Mouse (Mus musculus) right cerebral cortex, postnatal 25 days (tissue): ENCODE results near the gene Pik3cb.

Source experiments
- DNase-seq: peaks from one replicate; pipeline ENCODE4 v3.0.0; 2022

Pik3cb gene

DNA sequence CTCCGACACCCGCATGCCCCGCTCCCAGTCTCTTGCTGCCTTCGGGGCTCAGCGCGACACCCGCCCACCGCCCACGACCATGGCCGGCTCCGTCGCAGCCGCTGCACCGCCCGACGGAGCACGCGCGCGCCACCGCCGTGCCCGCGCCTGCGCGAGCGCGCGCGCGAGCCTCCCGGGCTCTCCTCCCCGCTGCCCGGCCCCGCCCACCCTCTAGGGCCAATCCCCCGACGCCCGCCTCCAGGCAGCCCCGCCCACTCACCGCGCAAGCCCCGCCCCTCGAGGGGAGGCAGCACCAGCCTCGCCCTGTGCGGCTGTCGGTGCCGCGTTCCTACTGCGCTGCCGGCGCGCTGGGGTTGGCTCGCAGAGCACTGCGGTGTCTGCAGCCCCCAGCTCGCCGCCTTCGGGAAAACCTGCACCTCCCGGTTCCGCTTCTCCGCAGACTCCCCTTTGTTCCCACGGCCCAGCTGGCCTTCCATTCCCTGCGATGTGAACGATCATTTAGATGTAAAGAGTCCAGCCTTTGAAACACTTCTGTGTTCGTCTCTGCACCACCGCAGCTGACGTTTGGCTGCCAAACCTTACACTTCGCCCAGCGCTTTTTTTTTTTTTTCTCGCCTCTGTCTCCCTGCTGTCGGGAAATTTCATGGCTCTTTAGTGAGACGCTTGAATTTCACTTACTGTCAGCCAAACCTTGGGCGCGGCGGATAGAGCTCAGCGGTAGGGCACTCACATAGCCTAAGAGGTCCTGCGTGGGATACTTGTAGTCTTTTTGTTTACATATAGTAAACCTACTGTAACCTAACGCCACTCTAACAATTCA lies at the start of gene Pik3cb:
Gene Pik3cb (minus strand): TSS at position 559 of the 820 bp plus-strand sequence.
- peak; percentile 98 for DNase-seq

DNA sequence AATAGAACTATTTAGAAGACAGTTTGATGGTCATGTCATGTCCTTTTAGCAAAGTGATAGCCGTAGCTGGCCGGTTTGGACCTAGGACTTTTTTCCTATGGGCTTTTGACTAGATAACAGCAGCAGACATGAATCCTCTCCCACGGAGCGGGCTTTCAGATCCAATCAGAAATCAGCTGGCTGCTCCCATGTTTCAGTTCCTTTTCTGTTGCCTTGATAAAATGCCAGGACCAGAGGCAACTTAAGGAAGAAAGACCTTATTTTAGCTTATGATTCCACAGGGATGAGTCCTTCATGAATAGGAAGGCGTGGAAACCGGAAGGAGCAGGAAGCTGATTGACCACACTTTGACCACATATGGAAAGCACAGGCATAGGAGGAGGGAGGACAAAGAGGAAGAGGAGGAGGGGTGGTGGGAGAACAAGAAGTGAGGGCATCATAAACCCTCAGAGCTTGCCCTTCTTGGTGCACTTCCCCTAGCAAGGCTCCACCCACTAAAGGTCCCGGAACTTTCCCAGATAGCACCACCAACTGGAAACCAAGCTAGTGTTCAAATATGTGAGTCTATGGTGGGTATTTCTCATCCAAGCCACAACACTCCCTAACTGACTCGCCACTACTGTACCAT lies 42.7 kb upstream of the Pik3cb start:
- no peak for DNase-seq

GRCm38 (mm10) chr9:99182121-99182520 lies 41.7 kb upstream of the Pik3cb start:
- no peak for DNase-seq

DNA sequence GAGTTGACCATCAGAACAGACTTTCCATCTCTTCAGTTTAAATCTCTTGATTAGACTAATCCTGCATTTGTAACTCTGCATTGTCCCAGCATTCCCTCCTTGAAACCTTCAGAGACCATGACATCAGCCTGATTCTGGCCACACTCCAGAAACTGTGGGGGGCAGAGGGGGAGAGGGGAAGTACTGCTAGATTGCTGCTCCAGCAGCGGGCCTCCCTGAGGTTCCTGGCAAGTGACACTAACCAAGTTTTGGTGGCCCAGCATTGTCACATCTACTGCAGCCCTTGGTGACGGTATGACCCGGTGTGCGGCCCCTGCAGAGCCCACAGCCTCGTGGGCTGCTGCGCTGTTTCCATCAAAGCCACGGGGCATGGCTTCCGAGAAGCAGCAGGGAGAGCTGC lies 39.9 kb upstream of the Pik3cb start:
- no peak for DNase-seq

DNA sequence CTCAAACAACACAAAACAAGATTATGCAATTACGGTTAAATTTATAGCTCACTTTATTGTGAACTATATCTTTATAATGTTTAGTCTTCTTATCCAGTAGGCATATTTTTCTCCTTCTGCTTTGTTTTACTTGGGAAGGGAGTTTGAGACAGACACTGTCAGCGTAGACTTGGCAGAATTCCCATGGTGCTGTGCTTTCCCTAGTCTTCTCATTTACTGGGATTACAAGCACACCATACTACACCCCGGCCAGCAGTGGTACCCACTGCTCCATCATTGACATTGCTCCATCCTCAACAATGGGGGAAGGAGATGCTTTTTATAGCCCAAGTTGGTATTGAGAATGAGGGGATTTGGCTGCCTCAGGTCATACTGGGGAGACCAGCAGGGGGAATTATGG lies 38.3 kb upstream of the Pik3cb start:
- DNase-seq, result no peak

- DNase-seq, result no peak
Observed at GRCm38 (mm10) chr9:99175774-99176173, 35.4 kb upstream of the Pik3cb start.

GRCm38 (mm10) chr9:99172811-99173210 lies 32.4 kb upstream of the Pik3cb start:
- DNase-seq, result no peak

- no peak for DNase-seq
Observed at GRCm38 (mm10) chr9:99171186-99171585, 30.8 kb upstream of the Pik3cb start.

DNA sequence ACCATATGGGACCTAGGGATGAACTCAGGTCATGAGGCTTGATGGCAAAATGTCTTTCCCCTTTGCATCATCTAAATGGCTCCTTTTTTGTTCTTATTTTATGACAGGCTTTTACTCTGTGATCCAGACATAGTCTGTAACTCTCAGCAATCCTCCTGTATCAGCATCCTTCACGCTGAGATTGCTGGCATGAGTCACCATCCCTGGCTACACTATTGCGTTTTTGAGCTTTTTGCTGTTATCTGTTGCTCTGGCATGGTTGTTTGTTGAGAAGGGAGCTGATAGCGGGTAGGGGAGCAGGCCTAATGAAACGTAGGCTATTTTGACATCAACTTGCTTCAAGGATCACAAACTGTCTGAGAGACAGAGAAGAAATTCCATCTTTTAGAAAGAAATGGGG lies 28.6 kb upstream of the Pik3cb start:
- DNase-seq, result no peak

DNA sequence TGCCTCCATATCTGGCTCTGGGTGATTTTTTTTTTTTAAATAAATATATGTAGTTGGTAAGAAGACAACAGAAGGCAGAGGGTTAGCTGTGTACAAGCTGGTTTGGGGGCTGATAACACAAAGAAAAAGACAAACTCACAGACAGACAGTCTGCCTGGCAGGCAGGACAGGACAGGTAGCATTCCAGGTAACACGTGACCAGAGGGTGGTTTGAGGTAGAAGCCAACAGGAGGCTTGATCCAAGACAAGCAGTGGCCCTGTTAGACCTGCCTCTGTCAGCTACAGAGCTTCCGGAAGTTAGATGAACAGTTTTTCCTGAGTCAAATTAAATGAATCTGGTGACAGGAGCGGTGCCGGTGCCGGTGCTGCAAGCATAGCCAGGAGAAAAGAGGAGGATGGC lies 26.5 kb upstream of the Pik3cb start:
- no peak for DNase-seq

DNA sequence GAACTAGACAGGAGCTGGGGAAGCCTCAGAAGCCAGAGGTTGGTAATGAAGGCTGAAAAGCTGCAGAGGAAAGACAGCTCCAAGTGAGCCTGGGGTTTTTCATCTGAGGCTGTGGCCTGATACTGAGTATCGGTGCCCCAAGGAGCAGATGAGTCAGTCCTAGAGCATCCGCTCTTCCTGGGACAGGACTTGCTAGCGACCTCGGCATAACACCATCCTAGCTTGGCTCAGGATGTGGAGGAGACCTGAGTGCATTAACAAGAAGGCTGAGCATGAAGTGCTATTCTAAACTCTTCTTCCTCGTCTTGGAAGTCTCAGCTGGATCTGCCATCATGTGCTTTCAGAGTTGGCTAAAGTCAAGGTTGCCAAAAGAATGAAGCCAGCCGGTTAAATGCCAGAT lies 25.5 kb upstream of the Pik3cb start:
- no peak for DNase-seq

DNA sequence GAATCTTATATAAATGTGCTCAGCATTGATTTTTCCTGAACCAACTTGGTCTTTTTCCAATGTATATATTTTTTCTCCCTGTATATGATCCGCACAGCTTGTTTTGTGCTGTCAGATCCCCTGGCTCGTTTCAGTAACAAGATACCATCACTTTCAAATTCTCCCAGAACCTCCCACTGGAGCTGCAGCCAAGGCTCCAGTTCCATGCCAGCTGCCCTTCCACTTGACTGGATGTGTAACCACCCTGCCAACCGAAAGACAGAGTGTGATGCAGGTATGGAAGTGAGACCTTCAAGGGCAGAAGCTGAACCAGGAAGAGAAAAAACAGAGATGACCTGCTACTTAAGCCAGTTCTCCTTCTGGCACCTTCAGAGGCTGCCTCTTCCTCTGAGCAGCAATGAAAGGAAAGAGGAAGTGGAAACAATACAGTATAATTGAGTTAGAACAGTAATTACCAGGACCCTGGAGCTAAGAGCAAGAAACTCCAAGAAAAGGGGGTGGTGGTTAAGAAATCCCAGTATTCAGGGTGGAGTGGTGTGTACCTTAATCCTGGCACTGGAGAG lies 24.3 kb upstream of the Pik3cb start:
- DNase-seq, result no peak

- no peak for DNase-seq
Observed at GRCm38 (mm10) chr9:99164148-99164503, 23.7 kb upstream of the Pik3cb start.

DNA sequence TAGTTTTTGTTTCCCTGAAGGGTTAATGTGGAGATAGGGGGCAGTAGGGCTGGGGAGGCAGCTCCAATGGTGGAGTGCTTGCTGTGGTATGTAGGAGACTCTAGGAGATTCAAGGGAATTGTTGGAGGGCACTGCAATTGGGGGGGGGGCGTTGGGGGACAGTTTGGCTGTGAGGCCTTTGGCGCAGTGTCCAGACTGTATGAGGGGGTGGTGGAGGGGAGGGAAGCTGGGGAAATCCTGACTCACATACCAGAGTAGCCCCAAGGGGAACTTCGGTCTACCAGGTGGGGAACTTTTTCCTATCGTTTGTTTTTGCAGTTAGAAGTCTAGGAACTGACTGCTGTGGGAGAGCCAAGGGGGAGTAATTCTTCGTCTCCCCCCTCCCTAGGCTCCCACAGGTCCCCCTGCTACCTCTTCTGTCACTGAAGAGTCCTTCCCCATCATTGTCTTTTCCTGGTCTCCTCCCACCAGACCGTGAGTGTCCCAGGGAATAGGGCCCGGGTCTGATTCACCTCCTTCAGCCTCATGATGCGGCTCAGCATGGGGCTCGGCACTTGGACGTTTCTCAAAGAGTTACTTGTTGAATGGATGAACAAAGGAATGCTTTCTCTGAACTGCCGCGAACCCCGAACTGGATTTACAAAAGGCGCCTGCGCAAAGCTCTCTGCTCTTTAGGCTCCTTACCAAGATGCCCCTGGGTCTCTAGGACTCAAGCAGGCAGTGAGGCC lies 23.2 kb upstream of the Pik3cb start:
- DNase-seq, result no peak

GRCm38 (mm10) chr9:99162839-99163238 lies 22.4 kb upstream of the Pik3cb start:
- no peak for DNase-seq

DNA sequence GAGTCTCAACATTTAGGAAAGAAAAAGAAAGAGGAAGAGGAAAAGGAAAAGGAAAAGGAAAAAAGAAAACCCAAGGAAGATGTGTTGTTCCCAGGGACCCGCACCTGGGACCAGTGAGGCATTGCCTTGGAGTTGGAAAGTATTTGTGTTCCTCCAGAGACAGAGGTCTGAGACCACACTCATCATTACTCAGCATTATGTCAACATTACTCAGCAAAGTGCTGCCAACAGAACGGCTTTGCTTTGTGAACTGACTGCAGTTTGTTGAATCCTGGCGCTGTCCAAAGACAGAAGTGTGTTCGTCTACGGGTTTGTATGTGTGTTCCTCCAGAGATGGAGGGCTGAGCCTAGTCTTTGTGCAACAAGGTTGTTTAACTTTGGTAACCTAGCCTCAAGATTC lies 20.4 kb upstream of the Pik3cb start:
- no peak for DNase-seq

DNA sequence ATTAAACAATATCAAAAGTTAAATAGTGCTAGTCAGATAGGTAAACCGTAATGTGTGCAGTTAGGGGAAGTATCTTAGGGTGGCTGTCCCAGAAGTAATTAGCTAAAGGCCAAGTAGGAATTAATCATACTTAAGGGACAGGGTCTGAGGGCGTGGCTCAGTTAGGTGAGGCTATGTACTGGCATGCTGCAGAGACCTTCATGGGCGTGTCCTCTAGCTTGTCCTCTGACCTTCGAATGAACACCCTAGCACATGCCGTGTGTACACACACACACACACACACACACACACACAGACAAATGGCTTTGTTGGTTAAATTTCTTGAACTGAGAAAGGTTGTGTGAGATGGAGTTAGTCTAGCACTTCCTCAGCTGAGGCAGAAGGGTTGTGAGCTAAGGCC lies 19.5 kb upstream of the Pik3cb start:
- no peak for DNase-seq

DNA sequence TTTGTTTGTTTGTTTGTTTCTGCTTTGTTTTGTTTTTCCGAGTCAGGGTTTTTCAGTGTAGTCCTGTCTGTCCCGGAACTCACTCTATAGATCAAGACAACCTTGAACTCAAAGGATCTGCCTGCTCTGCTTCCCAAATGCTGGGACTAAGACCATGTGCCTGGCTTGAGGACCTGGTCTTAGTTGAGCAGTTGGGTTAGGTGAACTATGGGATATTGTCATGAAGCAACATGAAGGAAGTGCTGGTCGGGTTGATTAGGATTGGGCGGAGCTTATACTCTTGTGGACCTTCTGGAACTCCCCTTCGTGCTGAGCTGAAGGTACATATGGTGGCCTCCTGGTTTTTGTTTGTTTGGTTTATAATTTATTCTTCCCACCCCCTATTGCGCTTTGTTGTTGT lies 18.3 kb upstream of the Pik3cb start:
- DNase-seq, result no peak

DNA sequence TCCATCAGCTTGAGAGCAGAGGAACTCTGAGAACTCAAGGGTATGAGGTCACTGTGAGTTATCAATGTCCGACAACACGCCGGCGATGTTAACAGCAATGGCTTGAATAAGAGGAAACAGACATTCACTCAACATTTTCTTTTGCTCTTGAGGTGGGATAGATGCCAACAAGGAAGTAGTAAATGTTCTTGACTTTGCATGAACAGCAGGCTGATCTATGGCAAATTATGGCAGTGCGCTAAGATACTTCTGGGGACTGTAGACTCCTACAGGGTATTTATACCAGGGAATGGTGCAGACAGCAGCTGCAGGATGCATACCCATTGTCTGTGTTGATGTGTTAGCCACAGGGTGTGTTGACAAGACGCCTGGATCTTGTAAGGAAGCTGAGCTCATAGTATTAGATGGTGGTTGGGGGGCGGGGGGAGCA lies 17.8 kb upstream of the Pik3cb start:
- no peak for DNase-seq

- DNase-seq, result no peak
Observed at GRCm38 (mm10) chr9:99153655-99154054, 13.2 kb upstream of the Pik3cb start.

- no peak for DNase-seq
Observed at GRCm38 (mm10) chr9:99152699-99153490, 12.5 kb upstream of the Pik3cb start.

GRCm38 (mm10) chr9:99146855-99147735 lies 6.7 kb upstream of the Pik3cb start:
- no peak for DNase-seq
